Mouse (Mus musculus): ENCODE data around the gene Stra6. TPM values are rescaled to one million over a fixed set of nuclear protein-coding genes. Genes with fewer than 3 reads are reported as not detected.
A peak's percentile ranks its signal among the peaks of the same experiment; 100 is the strongest.

Stra6 gene
- polyA plus RNA-seq, 1 experiment from 2014 or later, result 14.8 TPM

DNA sequence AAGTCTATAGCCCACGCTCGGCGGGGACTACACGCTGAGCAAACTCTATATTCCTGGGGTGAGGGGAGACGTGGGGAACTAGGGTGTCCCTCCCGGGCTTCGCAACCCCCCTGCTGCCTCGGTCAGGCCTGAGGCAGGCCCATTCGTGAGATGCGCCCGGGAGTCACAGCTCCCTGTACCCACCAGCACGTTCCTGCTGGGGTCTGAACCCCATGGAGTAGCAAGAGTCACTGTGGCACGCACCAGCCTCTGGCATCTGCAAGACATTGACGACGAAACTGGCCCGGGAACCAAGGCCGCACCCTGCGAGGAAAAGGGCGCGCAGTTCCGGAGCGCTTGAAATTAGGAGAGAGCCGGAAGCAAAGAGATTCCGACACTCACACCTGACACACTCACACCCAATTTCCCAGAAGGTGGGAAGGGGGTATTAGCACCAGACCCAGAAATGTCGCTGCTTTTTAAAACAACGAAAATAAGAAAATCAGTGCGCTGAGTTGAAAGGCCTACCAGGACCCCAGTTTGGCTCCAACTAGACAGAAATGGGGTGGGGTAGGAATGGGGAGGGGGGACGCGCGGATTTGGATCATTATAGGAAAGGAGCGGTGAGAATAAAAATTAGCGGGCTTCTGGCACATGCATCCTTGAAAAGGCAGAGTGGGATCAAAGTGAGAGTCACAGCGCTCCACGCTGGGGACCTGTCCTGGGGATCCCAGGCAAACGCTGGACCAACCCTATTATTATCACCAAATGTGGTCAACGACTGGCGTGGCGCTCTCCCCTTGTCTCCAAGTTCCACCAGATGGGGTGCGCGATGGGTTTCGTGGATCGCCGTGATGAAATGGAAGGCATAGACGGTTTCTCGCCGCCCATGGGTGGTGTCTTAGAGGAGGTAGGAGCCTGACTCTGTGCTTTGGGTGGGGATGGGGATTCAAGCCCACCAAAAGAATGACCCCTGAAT lies 133.3 kb downstream of the Stra6 start:
- peaks cover 56% of the 10 kb centered on the region for H3K4me1 ChIP-seq
- WGBS, result 1% methylated on average over 46 of the region's 46 CpGs
- H3K9ac ChIP-seq, result peak overlapping the region; percentile 54
- H3K4me2 ChIP-seq (replicated peaks), result peak overlapping the region; percentile 52
- no peak for ATAC-seq (ENCODE audit: low FRiP score)
- H3K9me3 ChIP-seq (replicated peaks), result no peaks in the 10 kb centered on the region
- peak overlapping the region; percentile 27 for H3K4me3 ChIP-seq
- peaks cover 84% of the 10 kb centered on the region for H3K27me3 ChIP-seq
- no peak overlapping the region for H3K27ac ChIP-seq
- H3K36me3 ChIP-seq, result no peaks in the 10 kb centered on the region

DNA sequence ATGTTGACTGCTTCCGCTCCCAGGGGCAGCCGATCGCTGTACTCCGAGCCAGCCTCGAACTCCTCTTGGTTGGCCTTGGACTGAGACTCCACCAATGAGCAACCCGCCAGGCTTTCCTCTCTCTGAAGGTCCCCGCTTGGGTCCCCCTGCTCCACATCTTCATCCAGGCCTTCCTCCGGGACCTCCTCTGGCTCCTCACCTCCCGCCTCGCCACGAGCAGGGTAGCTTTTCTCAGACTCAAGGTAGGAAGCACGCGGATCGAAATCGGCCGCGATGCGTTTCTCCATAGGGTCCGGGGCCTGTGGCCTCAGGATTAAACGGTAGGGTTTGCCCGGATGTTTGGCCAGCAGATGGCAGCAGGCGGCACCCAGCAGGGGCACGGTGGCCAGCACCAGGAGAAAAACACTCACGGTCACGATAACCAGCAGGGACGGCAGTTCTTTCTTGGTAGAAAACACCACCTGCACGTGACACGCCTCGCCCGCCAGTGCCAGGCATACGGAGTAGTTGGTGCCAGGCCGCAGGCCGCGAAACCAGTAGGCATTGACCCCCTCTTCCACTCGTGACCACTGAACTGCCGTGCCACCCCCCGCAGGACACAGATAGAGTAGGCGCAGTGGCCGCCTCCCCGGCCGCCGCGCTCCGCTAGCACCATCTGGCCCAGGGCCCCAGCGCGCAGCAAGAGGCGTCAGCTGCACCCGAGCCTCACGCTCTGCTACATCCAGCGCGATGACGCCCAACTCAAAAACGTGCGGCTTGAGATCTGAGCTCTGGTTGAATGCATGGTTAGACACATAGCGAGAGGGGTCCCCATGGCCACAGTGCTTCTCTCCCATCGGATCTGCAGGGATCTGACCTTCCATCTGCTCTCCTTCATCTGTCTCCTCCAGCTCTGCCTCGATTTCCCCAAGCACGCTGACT lies 134.5 kb downstream of the Stra6 start:
- H3K36me3 ChIP-seq, result no peaks in the 10 kb centered on the region
- H3K4me2 ChIP-seq (replicated peaks), result peak overlapping the region; percentile 52
- peaks cover 67% of the 10 kb centered on the region for H3K4me1 ChIP-seq
- H3K27me3 ChIP-seq, result peaks cover 95% of the 10 kb centered on the region
- H3K9ac ChIP-seq, result peak overlapping the region; percentile 53
- peak overlapping the region; percentile 52 for H3K27ac ChIP-seq
- H3K9me3 ChIP-seq (replicated peaks), result no peaks in the 10 kb centered on the region
- H3K4me3 ChIP-seq, result peak overlapping the region; percentile 27
- ATAC-seq (ENCODE audit: low FRiP score), result 0 out of 2 replicates have a peak, but pooled peaks have one; percentile 35
- 1% methylated on average over 58 of the region's 58 CpGs for WGBS

DNA sequence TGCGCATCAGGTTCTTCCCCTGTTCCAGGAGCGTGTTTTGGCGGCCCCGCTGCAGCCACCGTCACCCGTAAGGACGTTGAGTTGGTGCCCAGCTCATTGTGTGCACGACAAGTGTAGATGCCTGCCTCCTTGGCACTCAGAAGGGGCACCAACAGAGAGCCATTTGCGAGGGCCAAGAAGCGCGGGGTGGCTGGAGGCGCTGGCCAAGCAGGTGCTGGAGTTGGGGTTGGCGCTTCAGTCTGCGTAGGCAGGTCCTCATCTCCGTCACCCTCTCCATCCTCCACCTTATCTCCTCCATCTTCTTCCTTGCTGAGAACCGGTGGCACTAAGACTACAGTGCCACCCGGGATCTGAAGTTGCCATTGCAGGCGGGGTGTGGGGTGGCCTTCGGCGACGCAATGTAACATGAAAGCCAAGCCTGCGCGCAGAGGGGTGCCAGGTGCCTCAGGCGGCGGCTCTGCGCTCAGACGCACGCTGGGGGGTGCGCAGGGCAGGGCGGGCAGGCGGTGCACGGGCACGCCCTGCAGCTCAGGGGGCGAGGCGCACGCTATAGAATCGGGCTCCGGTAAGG lies 135.3 kb downstream of the Stra6 start:
- Histone ChIP-seq H3K36me3 (no peaks in the 10 kb centered on the region), H3K9ac (peak overlapping the region; percentile 9; the same call in 1 of the 2 replicates), H3K4me3 (peak overlapping the region; percentile 27), H3K27ac (0 out of 2 replicates have a peak overlapping the region, but pooled peaks have one; percentile 26), H3K27me3 (peaks cover 100% of the 10 kb centered on the region), H3K4me2 (replicated peaks) (peak overlapping the region; percentile 52), H3K4me1 (peaks cover 71% of the 10 kb centered on the region), H3K9me3 (replicated peaks) (no peaks in the 10 kb centered on the region)
- 1% methylated on average over 38 of the region's 38 CpGs for WGBS
- ATAC-seq (ENCODE audit: low FRiP score), result no peak

DNA sequence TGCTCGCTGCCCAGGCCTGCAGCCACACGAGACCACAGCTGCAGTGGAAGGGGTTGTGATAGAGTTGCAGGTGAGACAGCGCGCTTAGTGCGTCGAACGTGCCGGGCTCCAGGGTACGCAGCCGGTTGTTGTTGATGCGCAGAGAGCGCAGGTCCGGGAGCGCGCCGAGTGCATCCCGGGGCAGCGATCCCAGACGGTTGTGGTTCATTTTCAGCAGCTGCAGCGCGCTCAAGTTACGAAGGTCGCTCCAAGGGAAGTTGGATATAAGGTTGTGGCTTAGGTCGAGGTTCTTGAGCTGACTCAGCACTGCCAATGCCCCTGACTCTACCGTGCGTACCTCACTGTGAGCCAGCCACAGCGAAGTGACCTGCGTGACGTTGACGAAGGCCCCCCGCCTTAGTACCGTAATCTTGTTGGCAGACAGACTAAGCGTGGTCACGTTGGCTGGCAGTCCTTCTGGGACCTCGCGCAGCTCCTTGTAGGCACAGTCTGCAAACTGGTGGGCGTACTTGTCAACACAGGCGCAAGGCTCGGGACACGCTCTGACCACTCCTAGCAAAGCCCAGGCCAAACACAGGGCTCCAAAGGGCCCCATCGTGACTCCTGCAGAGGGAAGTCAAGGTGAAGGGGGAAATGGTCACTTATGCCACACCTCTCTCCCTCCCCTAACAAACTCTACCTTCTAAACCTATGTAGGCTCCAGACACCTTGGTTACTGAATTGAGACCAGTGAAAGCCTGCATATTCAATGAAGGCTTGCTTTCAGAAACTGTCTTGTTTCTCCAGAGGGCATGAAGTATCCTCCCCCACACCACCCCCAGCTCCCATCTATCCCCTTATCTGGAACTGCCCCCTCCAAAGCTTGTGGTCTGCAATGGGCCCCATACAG lies 136.0 kb downstream of the Stra6 start:
- no peaks in the 10 kb centered on the region for H3K9me3 ChIP-seq (replicated peaks)
- H3K27me3 ChIP-seq, result peaks cover 95% of the 10 kb centered on the region
- H3K36me3 ChIP-seq, result no peaks in the 10 kb centered on the region
- H3K27ac ChIP-seq, result peak overlapping the region; percentile 26; the same call in 1 of the 2 replicates
- WGBS, result 1% methylated on average over 41 of the region's 41 CpGs
- H3K4me1 ChIP-seq, result peaks cover 72% of the 10 kb centered on the region
- ATAC-seq (ENCODE audit: low FRiP score), result no peak
- H3K4me2 ChIP-seq (replicated peaks), result peak overlapping the region; percentile 52
- 0 out of 2 replicates have a peak overlapping the region, but pooled peaks have one; percentile 23 for H3K9ac ChIP-seq
- H3K4me3 ChIP-seq, result peak overlapping the region; percentile 27

DNA sequence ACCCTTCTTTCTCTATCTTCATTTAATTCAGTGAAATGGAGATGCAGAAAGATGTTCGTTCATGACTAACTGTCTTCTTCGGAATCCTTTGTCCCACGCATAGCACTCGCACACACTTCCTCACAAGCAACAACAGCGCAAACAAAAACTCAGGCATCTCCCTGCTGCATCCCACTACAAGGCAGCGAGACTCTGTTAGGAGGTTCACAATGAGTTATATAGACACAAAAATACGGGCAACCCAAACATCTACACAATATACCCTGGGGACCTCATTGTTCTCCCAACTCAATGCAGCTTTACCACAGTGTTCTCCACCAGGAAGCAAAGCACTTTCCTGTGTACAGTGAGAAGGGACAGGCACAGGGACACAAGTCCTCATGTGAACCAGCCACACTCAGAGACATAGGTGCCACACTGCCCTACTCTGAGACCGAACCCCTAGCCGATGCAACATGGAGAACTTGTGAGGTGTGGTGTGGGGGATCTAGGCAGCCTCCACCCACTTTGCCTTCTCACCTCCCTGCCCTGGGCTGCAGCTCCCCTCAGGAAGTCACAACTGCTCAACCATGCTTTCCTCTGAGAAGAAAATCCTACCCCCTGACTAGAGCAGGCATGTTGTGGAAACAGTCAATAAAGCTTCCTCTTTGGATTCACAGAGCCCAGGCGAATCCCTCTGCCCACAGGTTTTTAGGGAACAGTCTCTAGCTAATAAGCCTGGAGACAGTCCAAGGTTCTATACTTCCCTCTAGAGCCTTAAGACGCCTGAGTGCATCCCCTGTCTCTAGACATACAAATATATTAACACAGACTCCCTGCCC lies 136.9 kb downstream of the Stra6 start:
- Histone ChIP-seq H3K27ac (peak overlapping the region; percentile 23; the same call in 1 of the 2 replicates), H3K27me3 (peaks cover 95% of the 10 kb centered on the region), H3K36me3 (no peaks in the 10 kb centered on the region), H3K4me3 (peak overlapping the region; percentile 27), H3K4me2 (replicated peaks) (peak overlapping the region; percentile 52), H3K9me3 (replicated peaks) (no peaks in the 10 kb centered on the region), H3K9ac (no peak overlapping the region), H3K4me1 (peaks cover 70% of the 10 kb centered on the region)
- ATAC-seq (ENCODE audit: low FRiP score), result no peak
- 9% methylated on average over 11 of the region's 11 CpGs for WGBS

DNA sequence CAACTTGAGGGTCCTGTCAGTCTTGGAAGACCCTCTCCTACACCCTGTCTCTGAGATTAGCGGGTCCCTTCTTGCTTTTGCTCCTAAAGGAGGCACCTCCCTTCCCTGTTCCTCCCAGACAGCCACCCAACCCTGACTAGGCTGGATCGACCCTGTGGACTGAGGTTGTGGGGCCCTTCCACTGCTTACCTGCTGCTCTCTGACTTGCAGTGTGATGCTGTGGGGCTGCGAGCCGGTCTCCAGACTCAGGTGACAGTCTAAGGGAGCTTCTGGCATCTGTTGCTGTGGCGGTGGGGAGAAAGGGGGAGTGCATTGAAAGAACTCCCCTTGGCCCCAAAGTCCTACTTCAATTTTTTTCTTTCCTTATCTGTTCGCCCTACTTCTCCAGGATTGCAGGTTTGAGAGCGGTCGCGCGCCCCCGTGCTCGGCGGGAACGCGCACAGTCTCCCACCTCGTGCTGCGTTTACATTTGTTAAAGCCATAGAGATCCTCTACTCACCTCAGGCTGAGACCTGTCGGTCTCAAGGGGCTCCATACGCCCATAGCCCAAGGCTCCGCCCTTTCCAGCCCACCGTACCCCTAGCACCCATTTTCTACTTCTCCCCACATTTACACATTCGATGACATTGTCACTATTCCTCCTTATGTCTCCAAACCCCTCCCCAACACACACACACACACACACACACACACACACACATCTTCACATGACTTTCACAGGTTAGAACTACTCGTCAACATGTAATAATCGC lies 137.7 kb downstream of the Stra6 start:
- peak overlapping the region; percentile 52 for H3K4me2 ChIP-seq (replicated peaks)
- H3K4me1 ChIP-seq, result peaks cover 67% of the 10 kb centered on the region
- peak overlapping the region; percentile 27 for H3K4me3 ChIP-seq
- peak overlapping the region; percentile 57; the same call in 1 of the 2 replicates for H3K27ac ChIP-seq
- H3K27me3 ChIP-seq, result peaks cover 91% of the 10 kb centered on the region
- ATAC-seq (ENCODE audit: low FRiP score), result no peak
- no peaks in the 10 kb centered on the region for H3K36me3 ChIP-seq
- peak overlapping the region; percentile 13; the same call in 1 of the 2 replicates for H3K9ac ChIP-seq
- 2% methylated on average over 24 of the region's 24 CpGs for WGBS
- H3K9me3 ChIP-seq (replicated peaks), result no peaks in the 10 kb centered on the region

DNA sequence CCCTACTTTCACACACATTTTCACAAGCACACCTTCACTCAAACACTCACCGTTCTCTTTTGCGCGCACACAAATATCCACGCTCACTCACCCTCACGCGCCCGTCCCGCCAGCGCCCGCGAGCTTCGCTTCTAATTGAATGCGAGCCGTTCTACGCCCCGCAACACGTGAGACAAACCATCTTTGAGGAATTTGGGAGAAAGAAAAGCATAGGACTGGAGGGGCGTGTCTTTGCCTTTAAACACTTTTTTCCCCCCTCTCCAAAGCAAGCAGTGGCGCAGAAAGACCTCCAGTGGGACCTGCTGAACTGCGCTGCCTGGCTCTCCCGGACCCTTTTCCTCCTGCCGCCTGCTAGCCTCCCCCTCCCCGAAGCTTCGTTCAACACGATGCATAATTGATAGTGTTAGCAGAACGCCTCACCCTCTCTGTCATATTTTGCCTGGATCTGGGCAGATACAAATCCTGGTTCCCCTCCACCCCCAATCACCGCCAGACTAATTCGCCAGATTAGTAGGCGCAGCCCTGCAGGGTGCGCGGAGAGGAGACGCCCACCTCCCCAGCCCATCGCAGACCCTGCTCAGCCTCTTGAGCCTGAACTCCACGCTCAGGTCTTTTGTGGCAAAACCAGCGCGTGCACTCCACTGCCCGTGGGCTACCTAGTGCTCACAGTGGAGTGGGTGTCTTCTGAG lies 138.4 kb downstream of the Stra6 start:
- Histone ChIP-seq H3K27me3 (peaks cover 86% of the 10 kb centered on the region), H3K9ac (peak overlapping the region; percentile 13), H3K4me3 (peak overlapping the region; percentile 27), H3K9me3 (replicated peaks) (no peaks in the 10 kb centered on the region), H3K4me1 (peaks cover 61% of the 10 kb centered on the region), H3K27ac (peak overlapping the region; percentile 57; the same call in 1 of the 2 replicates), H3K4me2 (replicated peaks) (peak overlapping the region; percentile 52), H3K36me3 (no peaks in the 10 kb centered on the region)
- no peak for ATAC-seq (ENCODE audit: low FRiP score)
- under 1% methylated on average over 37 of the region's 37 CpGs for WGBS

DNA sequence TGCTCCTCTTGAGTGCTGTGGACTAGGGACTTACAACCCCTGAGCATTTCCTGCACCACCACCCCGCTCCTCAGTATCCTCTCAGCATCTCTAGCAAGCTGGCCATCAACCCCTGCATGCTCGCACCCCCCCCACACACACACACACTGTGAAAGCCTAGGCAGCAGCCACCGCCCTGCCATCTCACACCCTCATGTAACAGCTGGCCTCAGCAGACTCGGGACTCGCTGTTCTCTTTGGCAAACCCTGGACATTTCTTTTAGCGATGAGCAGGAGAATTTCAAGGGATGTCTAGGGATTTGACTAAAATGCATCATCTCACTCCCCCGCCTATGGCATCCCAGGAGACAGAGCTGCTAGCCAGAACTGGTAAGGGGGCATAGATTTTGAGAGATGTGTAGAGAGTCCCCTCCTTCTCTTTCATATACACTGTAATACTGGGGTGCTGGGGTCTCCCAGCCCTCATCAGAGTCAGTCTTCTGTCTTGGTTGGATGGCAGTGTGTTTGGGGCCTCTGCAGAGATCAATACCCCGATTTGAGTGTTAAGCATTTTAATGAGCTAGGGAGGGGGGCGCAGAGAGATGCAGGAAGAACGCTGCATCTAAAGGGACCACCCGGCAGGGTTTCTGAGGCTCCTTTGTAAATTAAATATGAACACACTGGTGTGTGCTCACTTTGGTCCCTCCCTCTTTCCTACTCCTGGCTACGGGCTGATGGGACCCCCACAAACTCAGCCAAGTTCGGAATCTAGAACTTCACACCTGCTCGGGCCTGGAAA lies 139.3 kb downstream of the Stra6 start:
- Histone ChIP-seq H3K4me1 (peaks cover 52% of the 10 kb centered on the region), H3K9ac (peak overlapping the region; percentile 13), H3K36me3 (no peaks in the 10 kb centered on the region), H3K27me3 (peaks cover 81% of the 10 kb centered on the region), H3K9me3 (replicated peaks) (no peaks in the 10 kb centered on the region), H3K4me3 (peak overlapping the region; percentile 27; the same call in 1 of the 2 replicates), H3K27ac (peak overlapping the region; percentile 57), H3K4me2 (replicated peaks) (peak overlapping the region; percentile 52)
- WGBS, result 3% methylated on average over 14 of the region's 14 CpGs
- ATAC-seq (ENCODE audit: low FRiP score), result no peak

All from hindbrain, embryonic 12.5 days (tissue).